Mouse (Mus musculus): ENCODE measurements around the gene Zfp148.

DNA sequence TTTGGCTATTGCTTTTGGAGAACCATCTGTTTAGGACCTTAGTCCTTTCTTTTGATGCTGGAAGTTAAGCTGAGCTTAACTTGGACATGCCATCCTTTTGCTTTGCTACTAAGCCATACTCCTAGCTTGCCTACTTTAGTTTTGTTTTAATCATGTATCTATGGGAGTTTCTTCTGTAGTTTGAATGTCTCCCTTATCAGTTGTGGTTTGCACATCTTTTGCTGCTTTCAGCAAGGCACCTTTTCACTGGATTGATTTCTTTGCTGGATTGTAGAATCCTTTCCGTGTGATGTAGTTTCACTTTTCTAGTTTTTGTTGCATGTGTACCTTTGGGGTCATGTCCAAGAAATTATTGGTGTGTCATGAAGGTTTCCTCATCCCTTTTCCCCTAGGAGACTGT is 30.0 kb downstream of the Zfp148 start:
- TF ChIP-seq CTCF (IDR thresholded peaks at IDR 0.05; ENCODE audit: borderline replicate concordance, insufficient read depth, low read length) (no peak), POLR2A (IDR thresholded peaks at IDR 0.05; ENCODE audit: low read depth, low read length) (no peak)

Data from embryonic fibroblast, embryonic 13.5 days (primary cell).